Mouse (Mus musculus): ENCODE measurements around the gene P2rx4.

DNA sequence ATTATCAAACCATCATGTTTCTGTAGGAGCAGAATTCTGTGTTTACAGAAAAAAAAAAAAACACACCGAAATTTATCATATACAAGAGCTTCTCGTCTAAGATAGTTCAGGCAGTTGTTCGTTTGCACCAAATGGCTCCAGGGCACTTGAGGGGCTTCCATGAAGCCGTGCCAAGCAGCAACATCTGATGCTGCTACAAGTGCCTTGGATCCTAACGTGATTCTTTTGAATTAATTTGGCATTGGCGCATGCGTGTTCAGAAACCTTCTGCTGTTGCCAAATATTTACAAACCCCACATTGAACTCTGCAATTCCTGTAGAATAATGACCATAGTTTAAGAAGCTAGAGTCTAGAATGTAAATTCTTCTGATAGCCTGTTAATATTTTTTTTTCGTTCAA, 11.8 kb upstream of the P2rx4 start:
- no peak for TF ChIP-seq CTCF (IDR thresholded peaks at IDR 0.05; ENCODE audit: insufficient read depth, low read depth, low read length)
- TF ChIP-seq POLR2A (IDR thresholded peaks at IDR 0.05; ENCODE audit: insufficient read depth, low read depth, low read length): no peak

Measured in olfactory bulb, adult 2 months (tissue).